Comparison of ENCODE assay signal across 10 mouse cellular contexts in the genomic region with DNA sequence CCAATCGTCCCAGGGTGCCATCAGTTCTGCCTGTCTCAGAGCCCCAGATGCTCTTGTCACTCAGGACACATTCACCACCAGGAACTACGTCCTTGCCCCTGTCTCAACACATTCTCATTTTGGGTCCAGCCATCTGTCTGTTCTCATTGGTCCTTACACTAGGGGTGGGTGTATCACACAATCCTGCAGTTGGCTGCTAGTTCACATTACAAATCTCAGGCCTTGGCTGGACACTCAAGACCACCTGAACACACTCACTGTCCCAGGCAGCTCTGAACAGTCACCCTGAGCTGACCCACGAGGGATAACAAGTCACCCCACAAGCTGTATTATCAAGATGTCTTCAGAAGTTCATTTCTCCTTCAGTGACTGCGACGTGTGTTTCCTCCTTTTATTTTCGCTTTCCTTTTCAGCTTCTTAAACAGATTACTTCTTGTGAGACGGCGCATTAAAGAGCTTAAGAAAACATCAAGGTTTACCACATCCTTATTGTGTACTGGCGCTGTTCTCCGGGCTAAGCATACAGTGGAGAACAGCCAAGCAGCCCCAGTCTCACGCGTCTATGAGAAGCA. TPM values are rescaled to one million over a fixed set of nuclear protein-coding genes. Genes with fewer than 3 reads are reported as not detected.
DNase-seq lines count a peak whose midpoint lies in the region; ATAC-seq lines count a peak whose summit lies in the region.
"Had no signal": no experiment of that assay in that cellular context is flagged by ENCODE, and none has a peak within 500 bp of the region (broad histone marks: within the 10 kb centered on the region; RNA-seq: fewer than 3 reads in every experiment).

No protein-coding gene starts in this region.

- no peaks in the 10 kb centered on the region for H3K36me3 ChIP-seq in liver, embryonic 16.5 days (ENCODE audit: control insufficient read depth, insufficient read depth)
- H3K36me3 ChIP-seq: embryonic facial prominence, embryonic 12.5 days had no signal

- no peaks in the 10 kb centered on the region for H3K27me3 ChIP-seq in liver, embryonic 16.5 days (ENCODE audit: control insufficient read depth, insufficient read depth, low read depth, low read length)
- H3K27me3 ChIP-seq: embryonic facial prominence, embryonic 12.5 days had no signal

- H3K9me3 ChIP-seq in liver, embryonic 16.5 days (replicated peaks; ENCODE audit: control insufficient read depth, low read length), result no peaks in the 10 kb centered on the region
- H3K9me3 ChIP-seq: embryonic facial prominence, embryonic 12.5 days had no signal

- ATAC-seq in CD4-positive, CD25-positive, alpha-beta regulatory T cell, adult 4 months, result peak; percentile 94
- ATAC-seq in liver, embryonic 16.5 days (ENCODE audit: low read depth), result no peak
- peak; percentile 71 for ATAC-seq in neutrophil, adult 5-6 weeks (ENCODE audit: extremely low read depth, insufficient number of reproducible peaks, low FRiP score, poor library complexity, severe bottlenecking)

- no peak overlapping the region for H3K27ac ChIP-seq in liver, embryonic 16.5 days (ENCODE audit: low read length)
- H3K27ac ChIP-seq: embryonic facial prominence, embryonic 12.5 days had no signal

- peak; percentile 88 for DNase-seq in A20 (ENCODE audit: low read depth, low spot score)
- no peak for DNase-seq in cerebellum, postnatal 25 days
- no peak for DNase-seq in kidney, adult 9 months
- no peak for DNase-seq in adrenal gland, adult 2 months
- DNase-seq: heart, adult 11 months had no signal

- 16% methylated on average over 12 of the region's 12 CpGs for WGBS in liver, embryonic 16.5 days (ENCODE audit: insufficient replicate concordance)

- no peaks in the 10 kb centered on the region for H3K4me1 ChIP-seq in liver, embryonic 16.5 days (ENCODE audit: control insufficient read depth, low read depth, low read length)

- peak overlapping the region; percentile 29; the same call in 1 of the 2 replicates for H3K4me2 ChIP-seq in liver, embryonic 16.5 days (ENCODE audit: low read depth, low read length)
- H3K4me2 ChIP-seq: embryonic facial prominence, embryonic 12.5 days had no signal

- H3K9ac ChIP-seq in liver, embryonic 16.5 days (ENCODE audit: low read depth, low read length), result no peak overlapping the region
- H3K9ac ChIP-seq: embryonic facial prominence, embryonic 12.5 days had no signal

- H3K4me3 ChIP-seq in liver, embryonic 16.5 days (ENCODE audit: low read depth, low read length), result peak overlapping the region; percentile 17; the same call in 1 of the 2 replicates
- H3K4me3 ChIP-seq: embryonic facial prominence, embryonic 12.5 days had no signal

RNA-seq across cellular contexts. Expression of a gene that starts 17.7 kb away (rescaled TPM):
- 1 to 10 TPM; 1.1 to 4.1 TPM for polyA plus RNA-seq in CD4-positive, CD25-positive, alpha-beta regulatory T cell, adult 4 months (2017; shearing (Covaris generic))
- not detected in 2 replicates for polyA plus RNA-seq in liver, embryonic 16.5 days (2015; fragmentation: Nextera tagmentation; extraction: Ambion mirVana)
- 0.70 TPM in 1 of 2 replicates, not detected in the other for total RNA-seq in neutrophil, adult 5-6 weeks (2017)
- not detected for total RNA-seq in adrenal gland, adult 2 months (2021)
- polyA plus RNA-seq in adrenal gland, adult 2 months (2012; rRNA removed), result not detected in 2 replicates
- total RNA-seq: layer of hippocampus, adult 18-20 months had no signal

RNA-seq across cellular contexts. Expression of a gene that starts 22.8 kb away (rescaled TPM):
- 10 to 100 TPM; 26.6 to 27.3 TPM for polyA plus RNA-seq in CD4-positive, CD25-positive, alpha-beta regulatory T cell, adult 4 months (2017; shearing (Covaris generic))
- polyA plus RNA-seq in liver, embryonic 16.5 days (2015; fragmentation: Nextera tagmentation; extraction: Ambion mirVana), result 3.1 TPM in 2 replicates
- total RNA-seq in neutrophil, adult 5-6 weeks (2017), result 92.8 and 95.4 TPM in 2 replicates
- 10 to 100 TPM; 29.7 to 34.2 TPM for total RNA-seq in adrenal gland, adult 2 months (2021)
- polyA plus RNA-seq in adrenal gland, adult 2 months (2012; rRNA removed), result 9.1 and 9.6 TPM in 2 replicates
